Mouse (Mus musculus) layer of hippocampus, postnatal 10 days (tissue): ENCODE measurements at regions not wholly inside any gene's neighbourhood (a gene's known extent, or its start where the extent isn't known, plus 50 kb on each side); places are given as distances from the start of the nearest gene placed in this dataset.

Experiments used
- DNase-seq, 2 experiments: peaks; one replicate each; pipeline ENCODE4 v3.0.0; 2021; ENCODE audit warnings: low spot score in 2 of 2
- microRNA-seq, 2 experiments: library from miRNA; unstranded; fragments of <30 nt; microRNA quantifications; one replicate each; pipeline ENCODE4 v1.2.0; 2021

DNA sequence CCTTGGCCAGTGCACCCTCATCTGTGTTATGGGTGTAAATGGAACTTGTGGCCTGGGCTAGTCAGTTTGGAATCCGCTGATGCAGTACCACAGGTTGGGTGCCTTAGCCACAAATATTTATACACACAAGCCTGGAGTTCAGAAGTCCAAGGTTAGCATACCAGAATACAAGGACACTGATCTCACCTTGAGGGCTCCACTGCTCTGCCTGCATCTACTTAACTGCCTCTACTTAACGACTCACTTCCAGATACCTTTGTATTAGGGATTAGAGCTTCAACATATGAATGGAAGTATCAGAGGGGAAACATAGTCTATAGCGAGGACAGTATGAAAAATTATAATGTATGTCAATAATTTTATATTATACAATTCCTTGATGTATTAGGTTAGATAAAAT is 57.5 kb downstream of the Tmem174 start:
- DNase-seq, result no peak

DNA sequence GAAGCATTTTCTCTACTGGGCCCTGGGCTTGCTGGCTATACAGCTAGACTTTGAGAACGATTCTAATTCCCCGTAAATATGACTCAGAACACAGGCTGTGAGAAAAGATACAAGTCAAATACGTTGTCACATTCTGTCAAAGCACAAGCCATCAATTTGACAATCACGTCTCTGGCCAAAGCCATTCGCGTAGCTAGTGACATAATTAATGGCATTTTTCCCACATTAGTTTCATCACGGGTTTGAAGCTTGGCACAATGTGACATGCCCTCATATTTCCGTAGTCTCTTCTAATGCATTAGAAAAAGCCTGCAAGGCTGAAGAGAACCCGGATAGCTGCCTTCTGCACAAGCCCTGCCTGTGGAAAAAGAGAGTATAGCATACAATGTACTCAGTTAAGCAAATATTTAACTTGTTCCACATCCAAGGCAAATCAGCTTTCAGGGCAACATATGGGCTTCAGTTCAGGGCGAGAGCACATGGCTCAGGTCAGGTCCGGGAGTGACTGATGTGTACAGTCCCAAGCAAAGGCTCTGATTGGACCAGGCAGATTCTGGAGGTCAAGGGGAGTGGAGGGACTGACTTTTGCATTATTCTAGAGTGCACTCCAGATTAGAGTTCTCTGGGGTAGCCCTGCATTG is 58.7 kb downstream of the Tmem174 start:
- no peak for DNase-seq

DNA sequence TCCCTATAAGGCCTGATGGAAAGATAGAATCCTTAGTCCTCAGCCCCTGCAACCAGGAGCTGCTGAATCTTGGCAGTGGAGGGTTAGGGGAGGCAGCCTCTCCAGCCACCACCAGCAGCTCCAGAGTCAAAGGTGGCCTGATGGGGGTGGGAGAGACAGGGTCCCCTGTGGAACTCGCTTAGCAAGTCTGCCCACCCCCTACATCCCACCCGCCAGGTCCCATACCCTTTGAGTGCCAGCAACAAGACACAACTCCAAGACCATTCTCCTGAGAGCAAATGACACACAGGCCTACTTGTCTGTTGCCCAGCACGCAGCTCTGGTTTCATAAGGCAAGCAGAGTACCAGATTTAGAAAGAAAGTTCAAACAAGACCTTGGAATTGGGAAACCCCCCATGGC is 61.1 kb downstream of the Tmem174 start:
- no peak for DNase-seq

DNA sequence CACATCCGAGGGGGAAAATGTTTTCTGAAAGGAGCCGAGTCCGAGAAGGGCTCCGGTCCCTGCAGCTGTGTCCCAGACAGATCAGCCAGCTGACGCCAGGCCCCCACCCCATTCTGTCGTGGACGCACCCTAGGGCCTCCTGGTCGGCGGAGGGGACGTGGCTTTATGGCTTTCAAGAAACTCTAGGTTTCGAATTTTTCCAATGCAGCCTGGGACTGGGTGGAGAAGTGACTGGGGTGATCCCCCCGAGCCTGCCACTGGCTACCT is 63.2 kb downstream of the Tmem174 start:
- DNase-seq, result no peak

DNA sequence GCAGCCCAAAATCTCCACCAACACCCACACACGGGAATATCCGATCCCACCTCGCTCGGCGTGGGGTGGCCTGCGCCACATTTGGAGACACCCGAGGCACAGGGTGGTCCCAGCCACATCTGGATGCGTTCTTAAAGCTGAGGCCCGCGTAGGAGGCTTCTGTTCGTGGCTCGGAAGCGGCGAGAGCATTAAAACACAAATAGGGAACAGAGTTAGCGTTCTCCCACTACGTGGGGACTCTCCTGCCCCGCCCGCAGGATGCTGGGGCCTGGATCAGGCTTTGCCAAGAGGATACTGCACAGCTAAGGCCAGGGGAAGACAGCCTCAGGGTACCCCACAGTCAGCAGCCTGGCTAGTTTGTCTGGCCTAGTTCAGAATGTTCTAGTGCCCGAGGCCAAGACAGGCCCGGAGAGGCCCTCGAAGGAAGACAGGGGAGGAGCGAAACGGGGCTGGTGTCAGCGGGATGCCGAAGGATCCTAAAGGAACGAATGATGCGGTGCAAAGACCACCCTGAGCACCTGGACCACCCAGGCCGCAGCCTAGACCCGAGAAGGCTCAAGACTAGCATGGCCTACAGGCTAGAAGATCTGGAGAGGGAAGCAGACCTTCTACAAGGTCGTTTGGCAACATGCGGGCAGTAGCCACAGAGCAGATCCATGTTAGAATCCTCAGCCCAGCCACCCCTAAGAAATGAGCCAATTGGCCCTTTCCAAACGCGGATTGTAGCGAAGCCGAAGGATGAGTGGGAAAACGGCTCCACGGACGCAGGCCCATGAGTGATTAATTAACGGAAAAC is 63.8 kb downstream of the Tmem174 start:
- DNase-seq, result no peak

DNA sequence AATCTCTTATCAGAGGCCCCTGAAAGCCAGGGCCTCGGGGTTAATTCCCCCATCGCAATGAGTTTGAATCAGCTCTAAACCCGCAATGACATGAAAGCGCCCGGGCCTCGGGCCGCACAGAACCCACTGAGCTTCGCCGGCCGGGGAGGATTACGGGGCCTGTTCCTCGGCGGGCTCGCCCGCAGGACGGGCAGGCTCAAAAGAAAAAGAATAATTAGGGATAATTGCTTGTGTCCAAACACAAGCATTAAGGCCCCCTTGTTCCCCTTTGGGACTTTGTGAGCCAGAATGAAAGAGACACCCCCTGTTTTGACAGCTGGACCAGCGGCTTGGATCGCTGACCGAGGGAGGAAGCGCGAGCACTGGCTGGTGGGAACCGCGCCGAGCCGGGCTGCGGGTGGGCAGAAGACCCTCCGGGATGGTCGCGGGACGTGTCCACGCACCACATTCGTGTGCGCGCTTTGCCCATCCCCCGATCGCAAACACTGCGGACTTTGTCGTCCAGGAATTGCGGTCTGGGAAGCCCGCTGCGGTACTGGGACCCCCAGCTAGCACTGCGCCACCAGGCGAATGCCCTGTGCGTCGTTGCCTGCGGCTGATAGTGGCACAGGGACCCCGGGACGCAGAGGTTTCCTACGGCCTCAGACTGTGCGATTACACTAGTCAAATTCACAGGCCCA is 64.5 kb downstream of the Tmem174 start:
- DNase-seq, result peak; percentile 34 to 38

DNA sequence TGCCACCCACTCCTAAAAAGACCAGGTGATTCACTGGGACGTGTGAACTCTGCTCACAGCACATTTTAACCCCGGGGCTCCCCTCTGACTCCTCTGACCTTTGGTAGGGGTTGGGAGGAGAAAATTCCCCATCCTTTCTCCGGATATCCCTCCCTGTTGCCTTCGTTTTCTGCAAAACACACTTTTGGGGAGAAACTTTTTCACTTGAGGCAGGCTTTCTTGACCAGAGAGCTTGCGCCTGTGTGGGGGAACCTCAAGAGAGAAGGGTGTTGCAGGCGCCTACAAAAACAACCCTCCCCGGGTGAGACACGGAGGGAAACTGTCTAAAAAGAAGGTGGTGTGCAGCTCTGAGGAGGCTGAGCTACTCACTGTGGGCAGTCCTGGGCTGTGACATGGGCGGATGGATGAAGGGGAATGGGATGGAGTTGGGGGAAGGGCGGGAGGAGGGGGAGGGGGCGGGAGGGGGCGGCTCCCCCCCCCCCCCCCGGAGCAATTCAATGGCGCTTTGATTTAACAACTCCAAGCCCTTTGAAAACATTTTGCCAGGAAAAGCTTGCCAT is 65.1 kb downstream of the Tmem174 start:
- DNase-seq, result no peak

DNA sequence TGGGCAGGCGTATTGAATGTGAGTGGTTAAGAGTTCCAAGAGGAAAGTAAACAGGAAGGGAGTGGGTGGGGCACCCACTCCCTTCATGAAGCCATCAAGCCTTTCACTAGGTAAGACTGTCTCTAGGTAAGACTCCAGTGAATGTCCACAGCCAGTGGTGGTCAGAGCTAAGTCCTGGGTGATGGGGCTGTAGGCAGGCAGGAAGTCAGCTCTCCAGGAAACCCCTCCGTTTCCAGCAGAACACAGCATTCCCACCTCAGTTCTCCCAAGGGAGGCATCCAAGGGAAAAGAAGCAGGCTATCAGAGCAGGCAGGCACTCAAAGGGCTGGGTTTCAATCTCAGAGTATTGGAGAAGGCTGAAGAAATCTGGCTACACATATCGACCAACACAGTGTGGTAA is 66.2 kb downstream of the Tmem174 start:
- no peak for DNase-seq

DNA sequence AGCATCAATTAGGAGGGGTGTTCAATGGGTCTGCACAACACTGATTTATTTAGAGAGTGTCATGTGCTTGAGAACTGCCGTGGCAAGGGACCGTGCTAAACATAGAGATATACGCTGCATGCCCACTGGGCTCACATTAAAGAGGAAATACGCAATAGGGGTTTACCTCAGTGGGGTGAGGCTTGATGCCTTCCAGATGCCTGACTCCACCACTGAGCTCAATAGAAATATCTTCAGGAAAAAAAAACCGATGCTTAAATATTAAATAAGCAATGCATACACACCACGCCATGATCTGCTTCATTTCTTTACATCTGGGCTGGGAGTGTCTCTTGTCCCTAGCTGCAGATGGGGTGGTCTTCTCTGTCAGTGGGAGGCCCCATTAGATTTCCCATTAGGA is 63.9 kb upstream of the Gm10320 start:
- no peak for DNase-seq

DNA sequence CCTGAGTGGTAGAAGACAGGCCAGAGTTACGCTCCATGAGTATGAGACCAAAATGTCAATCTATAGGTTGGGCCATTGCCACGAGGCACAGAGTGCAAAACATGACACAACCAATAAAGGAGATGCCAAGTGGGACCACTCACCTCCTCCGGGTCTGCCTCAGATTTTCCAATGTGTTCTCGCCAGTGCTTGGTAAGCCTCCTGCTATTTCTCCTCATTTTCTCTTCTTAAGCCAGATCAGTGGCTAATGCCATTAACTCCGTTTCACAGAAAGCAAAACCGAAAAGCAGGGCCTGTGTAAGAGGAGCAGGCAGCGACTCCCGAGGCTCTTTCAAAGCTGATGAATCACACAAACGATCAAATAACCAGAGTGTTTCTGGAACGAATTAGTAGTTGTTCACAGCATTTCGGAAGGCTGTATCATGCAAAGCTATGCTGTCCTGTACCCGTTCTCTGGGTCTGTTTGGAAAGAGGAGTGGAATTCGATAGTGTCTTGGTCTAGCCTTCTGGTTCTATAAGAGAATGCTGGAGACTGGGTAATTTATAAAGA is 59.7 kb upstream of the Gm10320 start:
- no peak for DNase-seq

DNA sequence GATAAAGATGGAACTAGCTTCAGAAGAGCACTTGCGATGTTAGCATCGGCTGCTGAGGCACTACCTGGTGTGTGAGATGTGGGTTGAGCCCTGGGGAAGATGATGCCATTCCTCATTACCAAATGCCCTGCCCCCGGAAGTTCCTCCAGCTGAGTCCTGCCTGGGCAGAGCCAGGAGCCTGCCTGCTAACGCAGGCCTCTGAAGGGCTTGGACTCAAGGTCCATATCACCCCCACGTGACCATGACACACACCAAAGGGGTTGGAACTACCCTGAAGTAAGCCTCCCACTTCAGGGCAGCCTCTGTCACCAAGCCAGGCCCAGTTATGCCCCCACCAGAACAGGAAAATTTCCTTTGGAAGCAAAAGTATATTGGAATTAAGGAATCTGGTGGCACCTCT is 55.4 kb upstream of the Gm10320 start:
- DNase-seq, result no peak

DNA sequence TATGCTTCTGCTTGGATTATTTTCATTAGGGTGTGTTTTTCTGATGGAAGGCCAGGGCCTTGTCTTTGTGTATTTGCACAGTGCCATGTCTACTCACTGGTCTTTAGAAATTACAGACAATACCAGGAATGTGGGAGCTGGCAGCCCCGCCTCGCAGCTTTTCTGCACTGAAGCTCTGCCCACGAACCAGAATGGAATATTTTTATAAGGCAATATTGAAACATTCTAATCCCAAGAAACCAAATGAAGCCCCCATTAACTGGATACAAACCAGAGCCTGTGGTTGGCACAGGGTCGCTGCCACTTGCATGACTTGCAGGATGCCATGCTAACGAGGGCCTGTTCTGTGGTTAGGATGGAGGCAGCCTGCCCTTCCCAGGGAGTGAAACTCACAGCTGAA is 54.3 kb upstream of the Gm10320 start:
- DNase-seq, result no peak

DNA sequence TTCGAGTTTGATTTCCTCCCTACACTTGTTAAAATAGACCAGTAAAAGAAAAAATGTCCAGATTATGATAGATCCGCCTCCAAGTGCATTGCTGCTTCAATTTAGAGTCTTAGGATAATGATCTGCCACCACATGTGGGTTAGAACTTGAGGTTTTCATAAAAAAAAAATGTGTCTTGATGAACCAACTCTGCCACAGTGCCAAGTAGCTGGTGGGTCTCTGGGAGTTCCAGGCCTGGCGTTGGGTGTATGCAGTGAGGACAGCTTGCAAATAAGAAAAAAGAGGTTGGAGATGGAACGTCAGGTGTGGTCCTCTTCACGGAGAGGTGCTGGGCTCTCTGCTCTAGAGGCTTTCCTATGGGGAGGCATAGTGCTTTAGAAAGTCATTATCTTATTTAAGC is 53.6 kb upstream of the Gm10320 start:
- DNase-seq, result no peak

DNA sequence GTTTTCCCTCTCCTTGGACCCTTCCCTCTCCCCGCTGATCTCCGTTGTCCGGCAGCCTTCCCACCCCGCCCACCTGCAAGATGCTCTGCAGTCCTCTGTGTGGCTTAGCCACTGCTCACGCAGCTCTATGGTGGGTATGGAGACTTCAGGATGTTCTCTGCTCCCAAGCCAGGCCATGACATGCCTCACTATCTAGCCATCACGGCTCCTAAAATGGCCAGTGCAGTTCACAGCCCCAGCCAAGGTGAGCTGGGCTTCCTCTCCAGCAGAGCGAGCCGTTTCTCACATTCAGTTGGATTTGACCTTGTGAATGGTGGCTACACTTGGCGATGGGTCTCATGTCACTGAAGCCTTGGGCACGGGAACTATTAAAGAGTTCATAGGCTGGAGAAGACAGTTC is 52.2 kb upstream of the Gm10320 start:
- DNase-seq, result no peak

Small RNA genes lying in the stretch of these regions (microRNA-seq; reads per million reads assigned to microRNA genes)
- gene Gm22698, result 0 reads per million in 2 experiments
